Mouse (Mus musculus): ENCODE measurements at regions not wholly inside any gene's neighbourhood (a gene's known extent, or its start where the extent isn't known, plus 50 kb on each side); places are given as distances from the start of the nearest gene placed in this dataset.
"Not testable (repeated sequence)": the region's sequence is repeated elsewhere in the genome, so short reads cannot be mapped to it uniquely, and the experiment has no call there.

- H3K4me2 ChIP-seq = no peak overlapping the region
- no peaks in the 10 kb centered on the region for H3K4me1 ChIP-seq (replicated peaks)
- H3K9me3 ChIP-seq = no peaks in the 10 kb centered on the region
- no peak overlapping the region for H3K4me3 ChIP-seq (replicated peaks)
- H3K27me3 ChIP-seq = no peaks in the 10 kb centered on the region
- H3K9ac ChIP-seq (replicated peaks) = no peak overlapping the region
- no peak overlapping the region for H3K27ac ChIP-seq
- ATAC-seq (ENCODE audit: insufficient number of reproducible peaks, insufficient read depth, low FRiP score, low TSS enrichment, low read depth) = no peak
- H3K36me3 ChIP-seq = no peaks in the 10 kb centered on the region
Measured at GRCm38 (mm10) chr8:126081279-126081678, 86.3 kb downstream of the Kcnk1 start.

GRCm38 (mm10) chr8:126082827-126083226, 87.9 kb downstream of the Kcnk1 start:
- H3K27me3 ChIP-seq = no peaks in the 10 kb centered on the region
- no peak overlapping the region for H3K4me3 ChIP-seq (replicated peaks)
- no peaks in the 10 kb centered on the region for H3K36me3 ChIP-seq
- no peak overlapping the region for H3K27ac ChIP-seq
- ATAC-seq (ENCODE audit: insufficient number of reproducible peaks, insufficient read depth, low FRiP score, low TSS enrichment, low read depth) = no peak
- H3K9me3 ChIP-seq = no peaks in the 10 kb centered on the region
- no peak overlapping the region for H3K4me2 ChIP-seq
- H3K9ac ChIP-seq (replicated peaks) = no peak overlapping the region
- no peaks in the 10 kb centered on the region for H3K4me1 ChIP-seq (replicated peaks)
- 73% methylated on average over 1 of the region's 1 CpGs for WGBS

- Histone ChIP-seq H3K36me3 (no peaks in the 10 kb centered on the region), H3K27ac (no peak overlapping the region), H3K4me1 (replicated peaks) (no peaks in the 10 kb centered on the region), H3K9me3 (peaks cover 8% of the 10 kb centered on the region), H3K4me2 (no peak overlapping the region), H3K9ac (replicated peaks) (no peak overlapping the region), H3K27me3 (no peaks in the 10 kb centered on the region), H3K4me3 (replicated peaks) (no peak overlapping the region)
- 59% methylated on average over 1 of the region's 1 CpGs for WGBS
- ATAC-seq (ENCODE audit: insufficient number of reproducible peaks, insufficient read depth, low FRiP score, low TSS enrichment, low read depth) = no peak
Measured at GRCm38 (mm10) chr8:126090772-126091171, 95.8 kb downstream of the Kcnk1 start.

- Histone ChIP-seq H3K27me3 (no peaks in the 10 kb centered on the region), H3K4me2 (no peak overlapping the region), H3K4me1 (replicated peaks) (no peaks in the 10 kb centered on the region; the same call in 1 of the 2 replicates), H3K36me3 (no peaks in the 10 kb centered on the region), H3K27ac (no peak overlapping the region), H3K4me3 (replicated peaks) (no peak overlapping the region), H3K9me3 (peaks cover 4% of the 10 kb centered on the region), H3K9ac (replicated peaks) (no peak overlapping the region)
- ATAC-seq (ENCODE audit: insufficient number of reproducible peaks, insufficient read depth, low FRiP score, low TSS enrichment, low read depth) = no peak
- 98% methylated on average over 2 of the region's 2 CpGs for WGBS
Measured at GRCm38 (mm10) chr8:126094005-126094404, 99.0 kb downstream of the Kcnk1 start.

GRCm38 (mm10) chr8:126096056-126096455, 101.1 kb downstream of the Kcnk1 start:
- Histone ChIP-seq H3K9me3 (no peaks in the 10 kb centered on the region), H3K36me3 (no peaks in the 10 kb centered on the region), H3K9ac (replicated peaks) (no peak overlapping the region), H3K4me3 (replicated peaks) (no peak overlapping the region), H3K27me3 (no peaks in the 10 kb centered on the region), H3K4me1 (replicated peaks) (no peaks in the 10 kb centered on the region; the same call in 1 of the 2 replicates), H3K4me2 (no peak overlapping the region), H3K27ac (no peak overlapping the region)
- ATAC-seq (ENCODE audit: insufficient number of reproducible peaks, insufficient read depth, low FRiP score, low TSS enrichment, low read depth) = no peak
- 76% methylated on average over 6 of the region's 6 CpGs for WGBS

GRCm38 (mm10) chr8:126096636-126097170, 101.7 kb downstream of the Kcnk1 start:
- Histone ChIP-seq H3K9ac (replicated peaks) (no peak overlapping the region), H3K4me3 (replicated peaks) (no peak overlapping the region), H3K4me2 (no peak overlapping the region), H3K9me3 (no peaks in the 10 kb centered on the region), H3K4me1 (replicated peaks) (no peaks in the 10 kb centered on the region; the same call in 1 of the 2 replicates), H3K36me3 (no peaks in the 10 kb centered on the region), H3K27me3 (no peaks in the 10 kb centered on the region), H3K27ac (no peak overlapping the region)
- WGBS = 56% methylated on average over 9 of the region's 9 CpGs
- ATAC-seq (ENCODE audit: insufficient number of reproducible peaks, insufficient read depth, low FRiP score, low TSS enrichment, low read depth) = no peak

GRCm38 (mm10) chr8:126098886-126099285, 103.9 kb downstream of the Kcnk1 start:
- Histone ChIP-seq H3K27me3 (no peaks in the 10 kb centered on the region), H3K9me3 (no peaks in the 10 kb centered on the region), H3K9ac (replicated peaks) (no peak overlapping the region), H3K4me1 (replicated peaks) (no peaks in the 10 kb centered on the region; the same call in 1 of the 2 replicates), H3K4me2 (no peak overlapping the region), H3K27ac (no peak overlapping the region), H3K36me3 (no peaks in the 10 kb centered on the region), H3K4me3 (replicated peaks) (no peak overlapping the region)
- no peak for ATAC-seq (ENCODE audit: insufficient number of reproducible peaks, insufficient read depth, low FRiP score, low TSS enrichment, low read depth)
- WGBS = 79% methylated on average over 6 of the region's 6 CpGs

- H3K4me2 ChIP-seq = no peak overlapping the region
- ATAC-seq (ENCODE audit: insufficient number of reproducible peaks, insufficient read depth, low FRiP score, low TSS enrichment, low read depth) = no peak
- H3K9me3 ChIP-seq = no peaks in the 10 kb centered on the region
- no peaks in the 10 kb centered on the region for H3K36me3 ChIP-seq
- H3K9ac ChIP-seq (replicated peaks) = no peak overlapping the region
- H3K27ac ChIP-seq = no peak overlapping the region
- no peaks in the 10 kb centered on the region; the same call in 1 of the 2 replicates for H3K4me1 ChIP-seq (replicated peaks)
- no peaks in the 10 kb centered on the region for H3K27me3 ChIP-seq
- H3K4me3 ChIP-seq (replicated peaks) = no peak overlapping the region
- 68% methylated on average over 4 of the region's 4 CpGs for WGBS
Measured at GRCm38 (mm10) chr8:126099889-126100288, 104.9 kb downstream of the Kcnk1 start.

GRCm38 (mm10) chr8:126105043-126105442, 110.1 kb downstream of the Kcnk1 start:
- WGBS = 83% methylated on average over 3 of the region's 3 CpGs
- Histone ChIP-seq H3K9me3 (no peaks in the 10 kb centered on the region), H3K36me3 (no peaks in the 10 kb centered on the region), H3K4me2 (no peak overlapping the region), H3K4me3 (replicated peaks) (no peak overlapping the region), H3K27ac (no peak overlapping the region), H3K27me3 (no peaks in the 10 kb centered on the region), H3K4me1 (replicated peaks) (no peaks in the 10 kb centered on the region), H3K9ac (replicated peaks) (no peak overlapping the region)
- ATAC-seq (ENCODE audit: insufficient number of reproducible peaks, insufficient read depth, low FRiP score, low TSS enrichment, low read depth) = no peak

GRCm38 (mm10) chr8:126126041-126126440, 131.1 kb downstream of the Kcnk1 start:
- Histone ChIP-seq H3K4me1 (replicated peaks) (no peaks in the 10 kb centered on the region), H3K9me3 (peaks cover 5% of the 10 kb centered on the region; the same call in 1 of the 2 replicates), H3K4me2 (no peak overlapping the region), H3K36me3 (no peaks in the 10 kb centered on the region), H3K27me3 (no peaks in the 10 kb centered on the region), H3K27ac (no peak overlapping the region), H3K9ac (replicated peaks) (no peak overlapping the region), H3K4me3 (replicated peaks) (no peak overlapping the region)
- 82% methylated on average over 6 of the region's 6 CpGs for WGBS
- ATAC-seq (ENCODE audit: insufficient number of reproducible peaks, insufficient read depth, low FRiP score, low TSS enrichment, low read depth) = no peak

- Histone ChIP-seq H3K4me2 (no peak overlapping the region), H3K4me1 (replicated peaks) (no peaks in the 10 kb centered on the region), H3K9me3 (peaks cover 5% of the 10 kb centered on the region; the same call in 1 of the 2 replicates), H3K9ac (replicated peaks) (no peak overlapping the region), H3K4me3 (replicated peaks) (no peak overlapping the region), H3K36me3 (no peaks in the 10 kb centered on the region), H3K27ac (no peak overlapping the region), H3K27me3 (peaks cover 12% of the 10 kb centered on the region; the same call in 1 of the 2 replicates)
- WGBS = 63% methylated on average over 4 of the region's 4 CpGs
- no peak for ATAC-seq (ENCODE audit: insufficient number of reproducible peaks, insufficient read depth, low FRiP score, low TSS enrichment, low read depth)
Measured at GRCm38 (mm10) chr8:126132076-126132475, 137.1 kb downstream of the Kcnk1 start.

- H3K4me2 ChIP-seq; H3K9me3 ChIP-seq; H3K27ac ChIP-seq; ATAC-seq (ENCODE audit: insufficient number of reproducible peaks, insufficient read depth, low FRiP score, low TSS enrichment, low read depth); H3K4me1 ChIP-seq (replicated peaks); H3K36me3 ChIP-seq; H3K9ac ChIP-seq (replicated peaks); H3K4me3 ChIP-seq (replicated peaks): not testable (repeated sequence)
- WGBS = 96% methylated on average over 4 of the region's 4 CpGs
- peaks cover 17% of the 10 kb centered on the region for H3K27me3 ChIP-seq
Measured at GRCm38 (mm10) chr8:126132918-126133317, 137.9 kb downstream of the Kcnk1 start.
